Mouse (Mus musculus): ENCODE results near the gene Fcho2.
A peak's percentile ranks its signal among the peaks of the same experiment; 100 is the strongest.

Gene Fcho2

DNA sequence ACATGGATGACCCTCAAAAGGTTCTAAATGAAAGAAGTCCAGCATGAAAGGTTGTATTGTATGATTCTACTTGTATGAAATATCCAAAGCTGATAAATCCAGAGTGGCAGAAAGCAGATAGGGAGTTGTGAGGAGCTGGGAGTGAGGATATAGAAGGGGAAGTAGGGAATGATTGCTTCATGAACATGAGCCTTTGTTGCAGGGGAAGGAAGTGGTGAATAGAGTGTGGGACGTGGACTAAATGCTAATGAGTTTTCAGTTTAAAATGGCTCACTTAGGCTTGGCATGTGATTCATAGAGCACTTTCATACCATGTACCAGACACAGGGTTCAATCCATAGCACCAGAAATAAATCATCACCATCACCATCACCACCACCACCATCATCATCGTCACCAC is 131.8 kb downstream of the Fcho2 start:
- no peak for DNase-seq (ENCODE audit: inconsistent age in 2 of 2, low spot score in 1 of 2)

DNA sequence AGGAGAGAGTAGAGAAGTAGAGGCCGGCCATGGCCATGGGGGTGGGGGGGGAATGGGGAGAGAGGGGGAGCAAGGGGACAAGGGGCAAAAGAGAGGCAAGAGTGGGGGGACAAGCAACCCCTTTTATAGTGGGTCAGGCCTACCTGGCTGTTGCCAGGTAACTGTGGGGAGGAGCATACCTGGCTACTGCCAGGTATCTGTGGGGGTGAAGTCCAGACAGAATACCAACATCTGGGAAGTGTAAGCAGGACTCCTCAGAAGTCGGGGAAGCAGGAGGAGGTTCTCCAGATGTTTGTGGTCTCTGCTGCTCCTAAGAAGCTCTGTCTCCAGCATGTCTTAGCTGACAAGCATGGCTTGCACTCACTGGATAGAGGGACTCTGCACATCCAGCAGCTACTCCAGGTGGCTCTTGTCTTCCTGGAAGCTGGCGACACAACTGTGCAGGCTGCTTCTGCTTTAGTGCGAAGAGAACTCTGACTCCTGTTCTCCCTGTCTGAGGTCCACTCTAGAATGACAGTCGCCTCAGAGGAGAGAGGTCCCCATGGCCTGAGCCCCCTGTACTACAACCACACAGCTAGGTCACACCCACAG is 134.7 kb downstream of the Fcho2 start:
- DNase-seq (ENCODE audit: inconsistent age in 2 of 2, low spot score in 1 of 2) = no peak

DNA sequence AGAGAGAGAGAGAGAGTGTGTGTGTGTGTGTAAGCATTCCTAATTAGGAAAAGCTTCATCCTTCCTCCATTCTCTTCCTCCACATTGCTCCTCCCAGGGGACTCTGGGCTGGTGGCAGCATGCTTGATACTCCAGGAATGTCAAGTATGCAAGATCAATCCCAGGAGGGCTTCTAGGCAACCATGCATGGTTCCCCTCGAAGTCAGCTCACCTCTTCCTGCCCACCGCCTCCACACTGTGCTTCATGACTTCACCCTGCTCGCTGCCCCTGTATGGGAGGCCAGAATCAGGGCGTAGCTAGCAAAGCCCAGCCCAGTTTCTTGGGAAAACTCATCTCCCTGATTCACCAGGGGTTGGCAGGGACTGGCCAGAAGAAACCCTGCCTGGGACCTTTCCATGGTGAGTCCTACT is 135.6 kb downstream of the Fcho2 start:
- DNase-seq (ENCODE audit: inconsistent age in 2 of 2, low spot score in 1 of 2) = no peak

DNA sequence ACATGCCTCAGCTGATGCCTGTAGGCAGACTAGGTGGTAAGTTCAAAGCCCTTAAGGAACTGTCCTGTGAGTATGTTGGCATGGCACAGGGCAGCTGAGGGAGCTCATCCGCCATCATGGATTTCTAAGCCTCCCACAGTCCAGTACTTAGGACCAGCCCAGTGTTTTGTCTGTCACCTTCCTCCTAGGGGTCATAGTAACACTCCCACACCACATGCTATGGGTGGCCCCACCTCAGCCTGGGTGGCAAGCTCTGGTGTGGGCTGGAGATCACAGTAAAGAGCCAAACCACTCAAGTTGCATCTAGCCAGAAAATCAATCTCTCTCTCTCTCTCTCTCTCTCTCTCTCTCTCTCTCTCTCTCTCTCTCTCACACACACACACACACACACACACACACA is 136.0 kb downstream of the Fcho2 start:
- no peak for DNase-seq (ENCODE audit: inconsistent age in 2 of 2, low spot score in 1 of 2)

GRCm38 (mm10) chr13:98673922-98674321 is 141.3 kb downstream of the Fcho2 start:
- peak in 1 of 2 experiments; percentile 29 for DNase-seq (ENCODE audit: inconsistent age in 2 of 2, low spot score in 1 of 2)

Measured in adrenal gland, adult (tissue).